Mouse (Mus musculus): Measurements from ENCODE around the gene Herc2. TPM values are rescaled to one million over a fixed set of nuclear protein-coding genes. Genes with fewer than 3 reads are reported as not detected.

Gene Herc2
- polyA plus RNA-seq, 1 experiment from 2014 or later, result 21.2 TPM

- Histone ChIP-seq H3K27me3 (ENCODE audit: control insufficient read depth, insufficient read depth, low read length) (no peaks in the 10 kb centered on the region), H3K9ac (ENCODE audit: low read length) (no peak overlapping the region), H3K4me2 (ENCODE audit: low read length) (no peak overlapping the region), H3K4me1 (ENCODE audit: control insufficient read depth in 2 of 2, insufficient read depth in 2 of 2, low read length in 2 of 2) (no peaks in the 10 kb centered on the region), H3K27ac (replicated peaks in 1 of 2; ENCODE audit: control insufficient read depth in 1 of 2, insufficient read depth in 1 of 2, low read depth in 2 of 2, low read length in 2 of 2) (no peak overlapping the region), H3K36me3 (ENCODE audit: control insufficient read depth, insufficient read depth, low read length) (peaks cover 93% of the 10 kb centered on the region), H3K9me3 (ENCODE audit: control insufficient read depth, low read length) (no peaks in the 10 kb centered on the region), H3K4me3 (ENCODE audit: control insufficient read depth in 1 of 2, insufficient read depth in 1 of 2, low read depth in 1 of 2, low read length in 2 of 2) (no peak overlapping the region)
- 92% methylated on average over 3 of the region's 3 CpGs for WGBS
- no peak for ATAC-seq (ENCODE audit: insufficient number of reproducible peaks, insufficient read depth, low FRiP score, low read depth)
These were observed 152.8 kb downstream of the Herc2 start for GRCm38 (mm10) chr7:56202843-56203242.

- Histone ChIP-seq H3K4me1 (ENCODE audit: control insufficient read depth in 2 of 2, insufficient read depth in 2 of 2, low read length in 2 of 2) (no peaks in the 10 kb centered on the region), H3K27ac (replicated peaks in 1 of 2; ENCODE audit: control insufficient read depth in 1 of 2, insufficient read depth in 1 of 2, low read depth in 2 of 2, low read length in 2 of 2) (no peak overlapping the region), H3K4me3 (ENCODE audit: control insufficient read depth in 1 of 2, insufficient read depth in 1 of 2, low read depth in 1 of 2, low read length in 2 of 2) (no peak overlapping the region), H3K9ac (ENCODE audit: low read length) (no peak overlapping the region), H3K36me3 (ENCODE audit: control insufficient read depth, insufficient read depth, low read length) (peaks cover 90% of the 10 kb centered on the region), H3K9me3 (ENCODE audit: control insufficient read depth, low read length) (no peaks in the 10 kb centered on the region), H3K27me3 (ENCODE audit: control insufficient read depth, insufficient read depth, low read length) (no peaks in the 10 kb centered on the region), H3K4me2 (ENCODE audit: low read length) (no peak overlapping the region)
- no peak for ATAC-seq (ENCODE audit: insufficient number of reproducible peaks, insufficient read depth, low FRiP score, low read depth)
- WGBS, result 87% methylated on average over 2 of the region's 2 CpGs
These were observed 153.3 kb downstream of the Herc2 start for GRCm38 (mm10) chr7:56203286-56203685.

GRCm38 (mm10) chr7:56204877-56205276 is 154.9 kb downstream of the Herc2 start:
- H3K36me3 ChIP-seq (ENCODE audit: control insufficient read depth, insufficient read depth, low read length), result peaks cover 89% of the 10 kb centered on the region
- H3K27me3 ChIP-seq (ENCODE audit: control insufficient read depth, insufficient read depth, low read length), result no peaks in the 10 kb centered on the region
- no peak overlapping the region for H3K27ac ChIP-seq (replicated peaks in 1 of 2; ENCODE audit: control insufficient read depth in 1 of 2, insufficient read depth in 1 of 2, low read depth in 2 of 2, low read length in 2 of 2)
- H3K9ac ChIP-seq (ENCODE audit: low read length), result no peak overlapping the region
- WGBS, result 84% methylated on average over 3 of the region's 3 CpGs
- no peaks in the 10 kb centered on the region for H3K9me3 ChIP-seq (ENCODE audit: control insufficient read depth, low read length)
- ATAC-seq (ENCODE audit: insufficient number of reproducible peaks, insufficient read depth, low FRiP score, low read depth), result no peak
- no peak overlapping the region for H3K4me3 ChIP-seq (ENCODE audit: control insufficient read depth in 1 of 2, insufficient read depth in 1 of 2, low read depth in 1 of 2, low read length in 2 of 2)
- H3K4me2 ChIP-seq (ENCODE audit: low read length), result no peak overlapping the region
- H3K4me1 ChIP-seq (ENCODE audit: control insufficient read depth in 2 of 2, insufficient read depth in 2 of 2, low read length in 2 of 2), result no peaks in the 10 kb centered on the region

GRCm38 (mm10) chr7:56220811-56221210 is 170.8 kb downstream of the Herc2 start:
- Histone ChIP-seq H3K4me3 (ENCODE audit: control insufficient read depth in 1 of 2, insufficient read depth in 1 of 2, low read depth in 1 of 2, low read length in 2 of 2) (no peak overlapping the region), H3K27me3 (ENCODE audit: control insufficient read depth, insufficient read depth, low read length) (no peaks in the 10 kb centered on the region), H3K27ac (replicated peaks in 1 of 2; ENCODE audit: control insufficient read depth in 1 of 2, insufficient read depth in 1 of 2, low read depth in 2 of 2, low read length in 2 of 2) (no peak overlapping the region), H3K4me1 (ENCODE audit: control insufficient read depth in 2 of 2, insufficient read depth in 2 of 2, low read length in 2 of 2) (no peaks in the 10 kb centered on the region), H3K9ac (ENCODE audit: low read length) (no peak overlapping the region), H3K4me2 (ENCODE audit: low read length) (no peak overlapping the region), H3K9me3 (ENCODE audit: control insufficient read depth, low read length) (no peaks in the 10 kb centered on the region), H3K36me3 (ENCODE audit: control insufficient read depth, insufficient read depth, low read length) (peaks cover 87% of the 10 kb centered on the region)
- ATAC-seq (ENCODE audit: insufficient number of reproducible peaks, insufficient read depth, low FRiP score, low read depth), result no peak
- 87% methylated on average over 6 of the region's 6 CpGs for WGBS

- Histone ChIP-seq H3K4me1 (ENCODE audit: control insufficient read depth in 2 of 2, insufficient read depth in 2 of 2, low read length in 2 of 2) (no peaks in the 10 kb centered on the region), H3K27ac (replicated peaks in 1 of 2; ENCODE audit: control insufficient read depth in 1 of 2, insufficient read depth in 1 of 2, low read depth in 2 of 2, low read length in 2 of 2) (no peak overlapping the region), H3K36me3 (ENCODE audit: control insufficient read depth, insufficient read depth, low read length) (peaks cover 10% of the 10 kb centered on the region), H3K4me3 (ENCODE audit: control insufficient read depth in 1 of 2, insufficient read depth in 1 of 2, low read depth in 1 of 2, low read length in 2 of 2) (no peak overlapping the region), H3K9me3 (ENCODE audit: control insufficient read depth, low read length) (no peaks in the 10 kb centered on the region), H3K27me3 (ENCODE audit: control insufficient read depth, insufficient read depth, low read length) (no peaks in the 10 kb centered on the region), H3K9ac (ENCODE audit: low read length) (no peak overlapping the region), H3K4me2 (ENCODE audit: low read length) (no peak overlapping the region)
- no peak for ATAC-seq (ENCODE audit: insufficient number of reproducible peaks, insufficient read depth, low FRiP score, low read depth)
- WGBS, result 38% methylated on average over 5 of the region's 5 CpGs
These were observed 185.9 kb downstream of the Herc2 start for GRCm38 (mm10) chr7:56235794-56236423.

GRCm38 (mm10) chr7:56236617-56237016 is 186.6 kb downstream of the Herc2 start:
- H3K36me3 ChIP-seq (ENCODE audit: control insufficient read depth, insufficient read depth, low read length), result peaks cover 4% of the 10 kb centered on the region; the same call in 1 of the 2 replicates
- no peak overlapping the region for H3K9ac ChIP-seq (ENCODE audit: low read length)
- no peaks in the 10 kb centered on the region for H3K9me3 ChIP-seq (ENCODE audit: control insufficient read depth, low read length)
- H3K4me1 ChIP-seq (ENCODE audit: control insufficient read depth in 2 of 2, insufficient read depth in 2 of 2, low read length in 2 of 2), result no peaks in the 10 kb centered on the region
- no peak for ATAC-seq (ENCODE audit: insufficient number of reproducible peaks, insufficient read depth, low FRiP score, low read depth)
- WGBS, result 85% methylated on average over 3 of the region's 3 CpGs
- no peak overlapping the region for H3K4me3 ChIP-seq (ENCODE audit: control insufficient read depth in 1 of 2, insufficient read depth in 1 of 2, low read depth in 1 of 2, low read length in 2 of 2)
- no peak overlapping the region for H3K4me2 ChIP-seq (ENCODE audit: low read length)
- H3K27me3 ChIP-seq (ENCODE audit: control insufficient read depth, insufficient read depth, low read length), result no peaks in the 10 kb centered on the region
- H3K27ac ChIP-seq (replicated peaks in 1 of 2; ENCODE audit: control insufficient read depth in 1 of 2, insufficient read depth in 1 of 2, low read depth in 2 of 2, low read length in 2 of 2), result no peak overlapping the region

- Histone ChIP-seq H3K4me3 (ENCODE audit: control insufficient read depth in 1 of 2, insufficient read depth in 1 of 2, low read depth in 1 of 2, low read length in 2 of 2) (no peak within 1 kb of the TSS), H3K27ac (replicated peaks in 1 of 2; ENCODE audit: control insufficient read depth in 1 of 2, insufficient read depth in 1 of 2, low read depth in 2 of 2, low read length in 2 of 2) (no peak within 1 kb of the TSS), H3K9ac (ENCODE audit: low read length) (no peak within 1 kb of the TSS), H3K9me3 (ENCODE audit: control insufficient read depth, low read length) (no peaks in the 10 kb centered on the region), H3K4me1 (ENCODE audit: control insufficient read depth in 2 of 2, insufficient read depth in 2 of 2, low read length in 2 of 2) (no peaks in the 10 kb centered on the region; a peak in 1 of 4 replicates), H3K4me2 (ENCODE audit: low read length) (no peak within 1 kb of the TSS), H3K36me3 (ENCODE audit: control insufficient read depth, insufficient read depth, low read length) (no peaks in the 10 kb centered on the region), H3K27me3 (ENCODE audit: control insufficient read depth, insufficient read depth, low read length) (no peaks in the 10 kb centered on the region)
- whole genome bisulfite sequencing, result 42% methylated on average over 3 of the region's 3 CpGs
- no peak for ATAC-seq (ENCODE audit: insufficient number of reproducible peaks, insufficient read depth, low FRiP score, low read depth)
These were observed 189.5 kb downstream of the Herc2 start, which contains the start of gene Oca2 for GRCm38 (mm10) chr7:56239543-56239942. Gene Oca2 (plus strand): TSS chr7:56239760.

GRCm38 (mm10) chr7:56254568-56254967 is 204.6 kb downstream of the Herc2 start:
- H3K4me2 ChIP-seq (ENCODE audit: low read length), result no peak overlapping the region
- H3K9me3 ChIP-seq (ENCODE audit: control insufficient read depth, low read length), result no peaks in the 10 kb centered on the region
- WGBS, result 73% methylated on average over 10 of the region's 10 CpGs
- no peaks in the 10 kb centered on the region for H3K27me3 ChIP-seq (ENCODE audit: control insufficient read depth, insufficient read depth, low read length)
- H3K36me3 ChIP-seq (ENCODE audit: control insufficient read depth, insufficient read depth, low read length), result no peaks in the 10 kb centered on the region
- ATAC-seq (ENCODE audit: insufficient number of reproducible peaks, insufficient read depth, low FRiP score, low read depth), result no peak
- H3K4me3 ChIP-seq (ENCODE audit: control insufficient read depth in 1 of 2, insufficient read depth in 1 of 2, low read depth in 1 of 2, low read length in 2 of 2), result no peak overlapping the region
- H3K9ac ChIP-seq (ENCODE audit: low read length), result no peak overlapping the region
- H3K4me1 ChIP-seq (ENCODE audit: control insufficient read depth in 2 of 2, insufficient read depth in 2 of 2, low read length in 2 of 2), result no peaks in the 10 kb centered on the region
- H3K27ac ChIP-seq (replicated peaks in 1 of 2; ENCODE audit: control insufficient read depth in 1 of 2, insufficient read depth in 1 of 2, low read depth in 2 of 2, low read length in 2 of 2), result no peak overlapping the region

Measured in heart, embryonic 14.5 days (tissue).